Mouse (Mus musculus): ENCODE results near the gene Fzr1. TPM values are rescaled to one million over a fixed set of nuclear protein-coding genes. Genes with fewer than 3 reads are reported as not detected.

Gene Fzr1
- polyA plus RNA-seq, 1 experiment from 2014 or later = 104 TPM

DNA sequence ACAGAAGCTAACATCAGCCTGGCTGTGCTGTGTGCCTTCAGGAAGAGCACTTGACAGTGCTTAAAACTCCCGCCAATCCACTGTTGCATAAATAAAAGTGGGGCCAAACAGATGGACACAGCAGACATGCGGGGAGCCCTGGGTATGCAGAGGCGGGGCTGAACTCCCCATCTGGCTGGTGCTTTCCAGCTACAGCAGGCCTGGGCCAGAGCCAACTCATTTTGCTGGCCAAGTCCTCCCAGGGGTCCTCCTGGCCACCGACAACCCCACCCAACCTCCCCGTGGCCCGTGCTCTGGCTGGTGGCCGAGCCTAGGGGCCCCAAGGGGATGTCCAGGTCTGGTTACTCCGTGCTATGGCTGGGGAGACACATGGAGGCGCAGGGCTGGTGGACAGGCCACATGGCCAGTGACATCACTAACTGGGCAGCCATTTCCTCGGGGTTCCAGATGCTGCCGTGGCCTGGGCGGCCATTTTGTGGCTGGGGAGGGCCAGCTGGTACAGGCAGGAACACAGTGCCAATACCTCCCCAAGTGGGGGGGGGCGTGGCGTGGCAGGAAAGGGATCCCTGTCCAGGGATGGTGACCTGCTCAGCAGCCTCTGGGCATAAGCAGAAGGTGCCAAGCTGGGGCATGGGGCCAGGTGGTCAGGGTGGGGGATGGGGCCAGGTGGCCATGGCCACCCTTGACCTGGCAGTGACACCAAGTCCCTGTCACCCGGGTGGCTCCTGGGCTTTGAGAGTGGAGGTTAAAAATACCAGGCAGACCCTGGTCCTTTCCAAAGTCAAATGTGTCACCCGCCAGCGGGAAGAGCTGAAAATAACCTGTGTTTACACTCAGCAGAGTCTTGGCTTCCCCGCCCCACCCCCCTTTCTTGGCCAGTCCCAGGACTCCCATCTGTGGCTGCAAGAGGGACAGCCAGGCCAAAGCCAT lies 33.4 kb upstream of the Fzr1 start:
- H3K27ac ChIP-seq (ENCODE audit: low read depth, low read length) = no peak overlapping the region
- ATAC-seq (ENCODE audit: low FRiP score) (no peak), DNase-seq (ENCODE audit: low spot score, missing footprints) (no peak)
- peaks cover 16% of the 10 kb centered on the region for H3K27me3 ChIP-seq (ENCODE audit: control insufficient read depth, insufficient read depth, low read length)
- H3K4me3 ChIP-seq (ENCODE audit: low read depth, low read length) = no peak overlapping the region
- peaks cover 33% of the 10 kb centered on the region for H3K4me1 ChIP-seq (ENCODE audit: control insufficient read depth, insufficient read depth, low read length)
- H3K9ac ChIP-seq (ENCODE audit: low read length) = no peak overlapping the region
- no peaks in the 10 kb centered on the region for H3K36me3 ChIP-seq (ENCODE audit: control insufficient read depth, insufficient read depth, low read length)
- no peak overlapping the region for H3K4me2 ChIP-seq
- WGBS = 83% methylated on average over 18 of the region's 18 CpGs
- no peaks in the 10 kb centered on the region for H3K9me3 ChIP-seq (ENCODE audit: control insufficient read depth, low read length)

DNA sequence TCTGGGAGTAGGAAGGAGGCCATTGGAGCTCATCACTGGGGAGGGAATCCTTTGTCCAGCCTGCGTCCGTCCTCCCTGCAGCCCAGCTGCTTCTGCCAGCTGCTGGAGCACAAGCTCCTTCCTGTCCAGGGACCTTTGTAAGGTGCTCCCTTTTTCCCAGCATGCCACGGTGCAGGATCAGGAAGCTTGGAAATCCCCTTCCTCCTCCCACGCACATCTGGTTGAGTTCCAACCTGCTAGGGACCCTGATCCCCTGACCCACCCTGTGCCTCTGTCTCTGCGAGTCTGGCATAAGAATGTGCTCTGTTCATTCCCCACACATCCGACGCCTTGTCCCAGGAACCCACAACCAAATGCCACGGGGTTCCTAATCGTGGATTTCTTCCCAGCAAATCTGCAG lies 32.7 kb upstream of the Fzr1 start:
- Histone ChIP-seq H3K4me2 (no peak overlapping the region), H3K27me3 (ENCODE audit: control insufficient read depth, insufficient read depth, low read length) (peaks cover 23% of the 10 kb centered on the region), H3K9me3 (ENCODE audit: control insufficient read depth, low read length) (no peaks in the 10 kb centered on the region), H3K4me1 (ENCODE audit: control insufficient read depth, insufficient read depth, low read length) (peaks cover 35% of the 10 kb centered on the region), H3K27ac (ENCODE audit: low read depth, low read length) (no peak overlapping the region), H3K9ac (ENCODE audit: low read length) (no peak overlapping the region), H3K4me3 (ENCODE audit: low read depth, low read length) (no peak overlapping the region), H3K36me3 (ENCODE audit: control insufficient read depth, insufficient read depth, low read length) (no peaks in the 10 kb centered on the region)
- DNase-seq (ENCODE audit: low spot score, missing footprints) (no peak), ATAC-seq (ENCODE audit: low FRiP score) (no peak)
- 83% methylated on average over 9 of the region's 9 CpGs for WGBS

- WGBS = 61% methylated on average over 4 of the region's 4 CpGs
- ATAC-seq (ENCODE audit: low FRiP score) (no peak), DNase-seq (ENCODE audit: low spot score, missing footprints) (no peak)
- Histone ChIP-seq H3K4me3 (ENCODE audit: low read depth, low read length) (no peak overlapping the region), H3K4me1 (ENCODE audit: control insufficient read depth, insufficient read depth, low read length) (peaks cover 35% of the 10 kb centered on the region), H3K9me3 (ENCODE audit: control insufficient read depth, low read length) (no peaks in the 10 kb centered on the region), H3K27ac (ENCODE audit: low read depth, low read length) (no peak overlapping the region), H3K27me3 (ENCODE audit: control insufficient read depth, insufficient read depth, low read length) (peaks cover 29% of the 10 kb centered on the region), H3K9ac (ENCODE audit: low read length) (no peak overlapping the region), H3K4me2 (no peak overlapping the region), H3K36me3 (ENCODE audit: control insufficient read depth, insufficient read depth, low read length) (no peaks in the 10 kb centered on the region)
Observed at GRCm38 (mm10) chr10:81410350-81410749, 32.0 kb upstream of the Fzr1 start.

DNA sequence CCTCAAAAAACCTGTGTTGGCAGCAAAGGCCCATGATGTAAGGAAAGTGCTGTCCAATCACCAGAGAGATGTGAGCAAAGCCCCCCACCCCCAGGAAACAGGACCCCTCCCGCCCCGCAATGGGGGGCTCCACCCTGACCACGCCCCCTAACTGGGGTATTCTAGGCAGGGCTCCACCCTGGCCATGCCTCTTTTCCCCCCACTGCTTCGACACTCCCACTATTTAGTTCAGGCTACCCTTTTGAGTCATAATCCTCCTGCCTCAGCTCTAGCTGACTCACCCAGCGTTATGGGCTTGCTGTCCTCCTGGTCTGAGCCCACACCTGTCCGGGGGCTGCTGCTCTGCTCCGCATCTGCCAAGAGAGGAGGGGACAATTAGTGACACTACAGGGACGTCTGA lies 31.0 kb upstream of the Fzr1 start:
- no peak for ATAC-seq (ENCODE audit: low FRiP score)
- Histone ChIP-seq H3K27ac (ENCODE audit: low read depth, low read length) (no peak overlapping the region), H3K9me3 (ENCODE audit: control insufficient read depth, low read length) (no peaks in the 10 kb centered on the region), H3K4me3 (ENCODE audit: low read depth, low read length) (no peak overlapping the region), H3K4me1 (ENCODE audit: control insufficient read depth, insufficient read depth, low read length) (peaks cover 32% of the 10 kb centered on the region), H3K27me3 (ENCODE audit: control insufficient read depth, insufficient read depth, low read length) (peaks cover 35% of the 10 kb centered on the region), H3K9ac (ENCODE audit: low read length) (no peak overlapping the region), H3K4me2 (no peak overlapping the region), H3K36me3 (ENCODE audit: control insufficient read depth, insufficient read depth, low read length) (no peaks in the 10 kb centered on the region)
- DNase-seq (ENCODE audit: low spot score, missing footprints) = no peak
- WGBS = 13% methylated on average over 8 of the region's 8 CpGs

DNA sequence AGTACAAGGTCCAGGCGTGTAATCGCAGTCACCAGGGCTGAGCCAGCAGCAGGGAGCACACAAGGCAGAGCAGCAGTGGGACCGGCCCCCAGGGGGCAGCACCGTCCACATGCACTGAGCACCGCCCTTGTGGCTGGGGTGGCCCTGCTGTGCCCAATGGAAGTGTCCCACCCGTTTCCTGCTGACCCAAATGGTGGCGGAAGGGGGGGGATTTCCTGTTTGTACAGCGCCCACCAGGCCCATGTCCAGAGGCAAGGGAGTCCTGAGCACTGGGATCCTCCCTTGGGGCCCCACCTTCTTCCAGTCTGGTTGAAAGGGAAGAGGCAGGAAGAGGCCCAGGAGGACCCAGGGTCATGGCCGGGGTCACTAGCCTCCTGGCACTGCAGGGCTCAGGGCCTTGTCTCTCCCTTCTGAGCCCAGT lies 30.6 kb upstream of the Fzr1 start:
- ATAC-seq (ENCODE audit: low FRiP score) = peak; percentile 43
- Histone ChIP-seq H3K9ac (ENCODE audit: low read length) (no peak overlapping the region), H3K9me3 (ENCODE audit: control insufficient read depth, low read length) (no peaks in the 10 kb centered on the region), H3K4me1 (ENCODE audit: control insufficient read depth, insufficient read depth, low read length) (peaks cover 28% of the 10 kb centered on the region), H3K27ac (ENCODE audit: low read depth, low read length) (no peak overlapping the region), H3K36me3 (ENCODE audit: control insufficient read depth, insufficient read depth, low read length) (no peaks in the 10 kb centered on the region), H3K27me3 (ENCODE audit: control insufficient read depth, insufficient read depth, low read length) (peaks cover 39% of the 10 kb centered on the region), H3K4me3 (ENCODE audit: low read depth, low read length) (no peak overlapping the region), H3K4me2 (no peak overlapping the region)
- peak; percentile 97 for DNase-seq (ENCODE audit: low spot score, missing footprints)
- WGBS = 11% methylated on average over 9 of the region's 9 CpGs

DNA sequence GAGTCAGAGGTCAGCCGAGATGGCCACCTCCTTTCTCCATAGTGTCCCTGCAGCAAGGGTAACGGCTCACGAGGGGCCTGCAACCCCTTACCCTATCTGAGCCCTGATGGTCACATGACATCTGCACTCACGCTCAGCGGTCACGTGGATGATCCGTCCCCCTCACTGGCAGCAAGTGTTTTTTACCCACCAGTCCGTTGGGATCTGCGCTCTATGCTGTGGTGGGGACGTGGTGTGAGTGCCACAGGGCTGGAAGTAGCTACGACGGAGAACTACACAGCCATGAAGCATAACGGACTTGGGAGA lies 30.1 kb upstream of the Fzr1 start:
- no peaks in the 10 kb centered on the region for H3K9me3 ChIP-seq (ENCODE audit: control insufficient read depth, low read length)
- no peaks in the 10 kb centered on the region for H3K36me3 ChIP-seq (ENCODE audit: control insufficient read depth, insufficient read depth, low read length)
- H3K4me2 ChIP-seq = no peak overlapping the region
- 44% methylated on average over 13 of the region's 13 CpGs for WGBS
- H3K9ac ChIP-seq (ENCODE audit: low read length) = no peak overlapping the region
- H3K4me3 ChIP-seq (ENCODE audit: low read depth, low read length) = no peak overlapping the region
- no peak overlapping the region for H3K27ac ChIP-seq (ENCODE audit: low read depth, low read length)
- peaks cover 28% of the 10 kb centered on the region for H3K4me1 ChIP-seq (ENCODE audit: control insufficient read depth, insufficient read depth, low read length)
- peaks cover 40% of the 10 kb centered on the region for H3K27me3 ChIP-seq (ENCODE audit: control insufficient read depth, insufficient read depth, low read length)
- no peak for ATAC-seq (ENCODE audit: low FRiP score)
- no peak for DNase-seq (ENCODE audit: low spot score, missing footprints)

DNA sequence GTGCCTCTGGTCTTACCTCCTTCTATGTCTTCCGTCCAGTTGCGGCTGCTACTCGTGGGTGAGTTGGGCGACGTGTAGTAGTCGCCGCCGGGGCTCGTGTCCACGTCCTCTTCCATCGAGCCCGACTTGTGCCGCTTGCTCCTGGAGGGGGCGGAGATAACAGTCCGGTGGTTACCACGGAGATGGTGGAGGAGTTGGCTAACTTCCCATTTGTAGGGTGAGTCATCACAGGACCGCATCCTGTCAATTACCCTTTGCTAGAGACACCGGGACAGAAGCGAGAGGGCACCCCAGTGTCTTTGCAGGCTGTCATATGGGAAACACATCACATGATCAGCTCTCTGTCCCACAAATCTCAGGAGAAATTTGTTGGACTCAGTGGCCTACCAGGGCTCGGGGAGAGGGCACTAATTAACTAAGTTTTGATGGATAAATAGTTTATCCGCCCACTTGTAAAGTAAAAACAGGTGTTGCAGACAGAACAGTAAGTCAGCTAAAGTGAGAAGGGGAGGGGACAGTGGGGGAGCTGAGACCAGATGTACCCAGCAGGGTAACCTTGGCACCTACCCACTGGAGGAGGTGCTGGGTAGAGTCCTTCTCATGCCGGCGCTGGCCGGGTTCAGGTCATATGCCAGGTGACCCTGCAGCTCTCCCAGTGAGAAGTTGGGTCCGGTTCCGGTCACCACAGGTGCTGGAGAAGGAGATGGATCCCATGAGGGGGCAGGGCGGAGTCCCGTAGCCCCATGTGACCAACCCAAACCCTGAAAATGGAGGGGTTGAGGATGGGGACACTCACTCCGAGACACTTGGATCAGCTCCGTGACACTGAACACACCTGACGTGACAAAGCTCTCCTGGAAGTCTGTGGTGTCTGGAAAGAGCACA lies 29.5 kb upstream of the Fzr1 start:
- H3K4me3 ChIP-seq (ENCODE audit: low read depth, low read length) = peak overlapping the region; percentile 13

DNA sequence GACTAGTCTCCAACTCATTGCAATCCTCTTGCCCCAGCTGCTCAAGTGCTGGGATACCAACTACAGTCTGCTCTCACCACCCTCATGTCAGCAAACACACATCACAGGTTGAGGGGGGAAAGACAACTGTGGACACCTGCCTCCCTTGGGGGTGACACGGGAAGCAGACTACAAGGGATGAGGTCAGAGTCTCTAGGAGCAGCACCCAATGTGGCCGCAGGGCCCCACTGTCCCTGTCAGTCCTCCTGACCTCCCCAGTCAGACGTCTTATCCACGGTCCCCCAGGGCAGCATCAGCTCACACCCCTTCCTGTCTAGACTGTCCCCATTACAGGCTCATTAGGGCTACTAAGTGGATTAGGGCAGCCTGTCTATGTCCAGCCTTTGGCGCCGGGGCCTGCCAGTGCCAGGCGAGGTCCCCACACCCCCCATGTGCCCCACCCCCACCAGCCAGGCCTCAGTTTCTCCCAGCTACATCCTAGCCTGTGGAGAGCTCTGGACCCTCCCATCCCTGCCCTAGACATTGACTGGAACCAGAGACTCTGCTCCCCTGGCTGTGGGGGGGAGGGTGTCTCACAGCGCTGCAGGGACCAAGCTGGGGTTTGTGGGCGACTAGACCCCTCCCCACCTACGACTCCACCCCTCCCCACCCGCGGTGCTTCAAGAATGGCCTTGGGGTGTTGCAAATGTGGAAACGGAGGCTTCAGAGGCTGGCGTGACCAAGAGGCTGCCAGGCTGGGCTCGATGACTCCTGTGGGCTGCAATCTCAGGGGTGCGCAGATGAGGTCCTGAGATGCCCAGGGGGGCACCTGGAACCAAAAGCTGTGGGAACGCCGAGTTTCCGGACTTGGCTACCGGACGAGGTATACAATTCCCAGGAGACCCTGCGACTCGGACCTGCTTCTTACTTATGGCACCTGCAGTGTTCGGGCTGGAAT lies 28.5 kb upstream of the Fzr1 start:
- Histone ChIP-seq H3K4me3 (ENCODE audit: low read depth, low read length) (peak overlapping the region; percentile 13), H3K9me3 (ENCODE audit: control insufficient read depth, low read length) (no peaks in the 10 kb centered on the region), H3K4me1 (ENCODE audit: control insufficient read depth, insufficient read depth, low read length) (peaks cover 44% of the 10 kb centered on the region), H3K4me2 (peak overlapping the region; percentile 12; the same call in 1 of the 2 replicates), H3K27me3 (ENCODE audit: control insufficient read depth, insufficient read depth, low read length) (peaks cover 40% of the 10 kb centered on the region), H3K9ac (ENCODE audit: low read length) (peak overlapping the region; percentile 30; the same call in 1 of the 2 replicates), H3K36me3 (ENCODE audit: control insufficient read depth, insufficient read depth, low read length) (no peaks in the 10 kb centered on the region), H3K27ac (ENCODE audit: low read depth, low read length) (no peak overlapping the region)
- DNase-seq (ENCODE audit: low spot score, missing footprints) (no peak), ATAC-seq (ENCODE audit: low FRiP score) (no peak)
- 23% methylated on average over 24 of the region's 24 CpGs for WGBS

More for the DNA sequence above, 29.5 kb upstream of the Fzr1 start:
- Histone ChIP-seq H3K4me1 (ENCODE audit: control insufficient read depth, insufficient read depth, low read length) (peaks cover 34% of the 10 kb centered on the region), H3K27me3 (ENCODE audit: control insufficient read depth, insufficient read depth, low read length) (peaks cover 40% of the 10 kb centered on the region), H3K9me3 (ENCODE audit: control insufficient read depth, low read length) (no peaks in the 10 kb centered on the region), H3K9ac (ENCODE audit: low read length) (peak overlapping the region; percentile 2; the same call in 1 of the 2 replicates), H3K27ac (ENCODE audit: low read depth, low read length) (no peak overlapping the region), H3K36me3 (ENCODE audit: control insufficient read depth, insufficient read depth, low read length) (no peaks in the 10 kb centered on the region), H3K4me2 (peak overlapping the region; percentile 12; the same call in 1 of the 2 replicates)
- WGBS = 28% methylated on average over 31 of the region's 31 CpGs
- DNase-seq (ENCODE audit: low spot score, missing footprints) = peak; percentile 88
- ATAC-seq (ENCODE audit: low FRiP score) = no peak

Data from midbrain, embryonic 11.5 days (tissue).